Mouse (Mus musculus): ENCODE measurements at regions not wholly inside any gene's neighbourhood (a gene's known extent, or its start where the extent isn't known, plus 50 kb on each side); places are given as distances from the start of the nearest gene placed in this dataset.
"Not testable (repeated sequence)": the region's sequence is repeated elsewhere in the genome, so short reads cannot be mapped to it uniquely, and the experiment has no call there.

GRCm38 (mm10) chr5:3244067-3244466, 97.2 kb upstream of the Cdk6 start:
- not testable (repeated sequence) for DNase-seq (ENCODE audit: low spot score in 2 of 2)

- no peak for DNase-seq (ENCODE audit: low spot score in 2 of 2)
Measured at GRCm38 (mm10) chr5:3247333-3247732, 94.0 kb upstream of the Cdk6 start.

- no peak for DNase-seq (ENCODE audit: low spot score in 2 of 2)
Measured at GRCm38 (mm10) chr5:3250273-3250672, 91.0 kb upstream of the Cdk6 start.

GRCm38 (mm10) chr5:3260289-3260688, 81.0 kb upstream of the Cdk6 start:
- DNase-seq (ENCODE audit: low spot score in 2 of 2) = no peak

- DNase-seq (ENCODE audit: low spot score in 2 of 2) = not testable (repeated sequence)
Measured at GRCm38 (mm10) chr5:3264988-3265738, 76.1 kb upstream of the Cdk6 start.

GRCm38 (mm10) chr5:3267021-3267420, 74.3 kb upstream of the Cdk6 start:
- DNase-seq (ENCODE audit: low spot score in 2 of 2) = no peak

GRCm38 (mm10) chr5:3269760-3270159, 71.5 kb upstream of the Cdk6 start:
- no peak for DNase-seq (ENCODE audit: low spot score in 2 of 2)

- DNase-seq (ENCODE audit: low spot score in 2 of 2) = not testable (repeated sequence)
Measured at GRCm38 (mm10) chr5:3273140-3273539, 68.1 kb upstream of the Cdk6 start.

GRCm38 (mm10) chr5:3277241-3277640, 64.0 kb upstream of the Cdk6 start:
- not testable (repeated sequence) for DNase-seq (ENCODE audit: low spot score in 2 of 2)

- DNase-seq (ENCODE audit: low spot score in 2 of 2) = not testable (repeated sequence)
Measured at GRCm38 (mm10) chr5:3278956-3279355, 62.3 kb upstream of the Cdk6 start.

GRCm38 (mm10) chr5:3281911-3282506, 59.3 kb upstream of the Cdk6 start:
- DNase-seq (ENCODE audit: low spot score in 2 of 2) = not testable (repeated sequence)

- DNase-seq (ENCODE audit: low spot score in 2 of 2) = no peak
Measured at GRCm38 (mm10) chr5:3283083-3283482, 58.2 kb upstream of the Cdk6 start.

GRCm38 (mm10) chr5:3284335-3284734, 57.0 kb upstream of the Cdk6 start:
- not testable (repeated sequence) for DNase-seq (ENCODE audit: low spot score in 2 of 2)

- peak in 1 of 2 experiments; percentile 21 for DNase-seq (ENCODE audit: low spot score in 2 of 2)
Measured at GRCm38 (mm10) chr5:3289991-3290417, 51.3 kb upstream of the Cdk6 start.
